Mouse (Mus musculus): ENCODE measurements around the gene Clvs2.

- TF ChIP-seq CTCF (IDR thresholded peaks at IDR 0.05; ENCODE audit: low read depth, low read length) (no peak), POLR2A (IDR thresholded peaks at IDR 0.05; ENCODE audit: borderline replicate concordance, low read depth, low read length) (no peak)
Observed at GRCm38 (mm10) chr10:33587118-33587517, 37.5 kb downstream of the Clvs2 start.

Measured in bone marrow macrophage, adult 2 months (primary cell).